Mouse (Mus musculus): ENCODE measurements at regions not wholly inside any gene's neighbourhood (a gene's known extent, or its start where the extent isn't known, plus 50 kb on each side); places are given as distances from the start of the nearest gene placed in this dataset.

DNA sequence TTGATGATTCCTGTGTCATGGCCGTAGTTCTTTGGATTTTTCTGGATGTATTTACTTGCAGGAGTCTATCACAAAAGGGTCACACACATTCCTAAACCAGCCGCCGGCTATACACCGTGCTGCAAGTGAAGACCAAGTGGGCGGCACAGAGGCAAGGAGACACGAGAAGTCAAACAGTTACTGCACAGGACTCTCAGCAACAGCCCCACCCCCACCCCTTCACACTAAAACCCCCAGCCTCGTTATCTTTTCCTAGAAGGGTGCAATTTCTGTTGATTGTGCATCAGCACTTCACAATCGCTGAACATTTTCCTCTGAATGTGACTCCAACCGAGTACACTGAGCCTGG, 126.9 kb upstream of the Klf14 start:
- TF ChIP-seq CTCF (IDR thresholded peaks at IDR 0.05; ENCODE audit: control insufficient read depth, insufficient read depth, insufficient replicate concordance, low read depth, low read length) (no peak), POLR2A (IDR thresholded peaks at IDR 0.05; ENCODE audit: control insufficient read depth, low read depth, low read length) (no peak)
